Mouse (Mus musculus) midbrain, embryonic 13.5 days (tissue): ENCODE data around the gene Exosc3. TPM values are rescaled to one million over a fixed set of nuclear protein-coding genes. Genes with fewer than 3 reads are reported as not detected.

Source experiments
- ATAC-seq: fragments of 200-750 bp; cut with Nextera tagmentation; 2 replicates; pipeline ENCODE4 v1.8.0; 2017; ENCODE audit warnings: mild to moderate bottlenecking, moderate TSS enrichment, moderate library complexity
- H3K27ac ChIP-seq: fragments of 300-500 bp; sonication (generic); 2 replicates; pipeline ENCODE4 v1.5.1; 2015; ENCODE audit warnings: inconsistent platforms, mild to moderate bottlenecking, moderate library complexity
- H3K27me3 ChIP-seq: fragments of 300-500 bp; sonication (generic); 2 replicates; pipeline ENCODE4 v1.6.1; 2015; ENCODE audit warnings: mild to moderate bottlenecking, inconsistent platforms
- H3K36me3 ChIP-seq: fragments of 300-500 bp; sonication (generic); 2 replicates; pipeline ENCODE4 v1.6.1; 2015; ENCODE audit warnings: mild to moderate bottlenecking, inconsistent platforms
- H3K4me1 ChIP-seq: fragments of 300-500 bp; sonication (generic); replicated peaks from 2 replicates; pipeline ENCODE4 v1.6.1; 2015; ENCODE audit warnings: inconsistent platforms
- H3K4me2 ChIP-seq: fragments of 300-500 bp; sonication (generic); replicated peaks from 2 replicates; pipeline ENCODE4 v1.6.1; 2015; ENCODE audit warnings: moderate library complexity, mild to moderate bottlenecking, inconsistent platforms
- H3K4me3 ChIP-seq: fragments of 300-500 bp; sonication (generic); replicated peaks from 2 replicates; pipeline ENCODE4 v1.5.1; 2015; ENCODE audit warnings: mild to moderate bottlenecking, inconsistent platforms
- H3K9ac ChIP-seq: fragments of 300-500 bp; sonication (generic); replicated peaks from 2 replicates; pipeline ENCODE4 v1.6.1; 2015; ENCODE audit warnings: mild to moderate bottlenecking, inconsistent platforms
- H3K9me3 ChIP-seq: fragments of 300-500 bp; sonication (generic); 2 replicates; pipeline ENCODE4 v1.6.1; 2016; ENCODE audit warnings: mild to moderate bottlenecking, inconsistent platforms
- WGBS: fragments of 180-500 bp; shearing (Covaris S2); methylation state at CpG from one replicate; pipeline ENCODE4 v1.1.7; 2015; 5-methylcytosine and 5-hydroxymethylcytosine counted together
- polyA plus RNA-seq: library from polyadenylated mRNA; unstranded; fragments of >200 nt; fragmentation: Nextera tagmentation; extraction: Ambion mirVana; gene quantifications from 2 replicates; pipeline ENCODE4 v1.2.1, GENCODE M21; 2015

The Exosc3 gene
- polyA plus RNA-seq, 1 experiment from 2014 or later = 55.0 TPM

DNA sequence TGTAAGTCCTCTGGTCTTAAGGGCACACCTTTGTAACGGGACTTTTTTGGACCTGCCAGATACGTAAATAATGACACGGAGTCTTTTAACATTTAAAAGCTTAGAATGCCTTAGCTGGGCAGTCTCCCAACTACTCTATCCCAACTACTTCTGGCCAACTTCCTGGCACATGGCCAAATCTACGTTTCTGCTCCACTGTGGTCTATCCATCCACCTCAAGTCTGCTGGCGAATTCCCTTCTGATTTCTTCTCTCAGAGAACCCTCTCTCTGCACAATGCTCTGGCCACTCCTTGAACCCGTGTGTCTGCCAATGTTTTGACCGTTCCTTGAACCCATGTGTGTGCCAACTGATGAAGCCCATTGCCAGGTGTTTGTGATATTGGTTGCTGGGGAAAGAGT is 11.4 kb downstream of the Exosc3 start:
- Histone ChIP-seq H3K27me3 (peaks cover 8% of the 10 kb centered on the region; the same call in 1 of the 2 replicates), H3K4me3 (no peak overlapping the region), H3K27ac (no peak overlapping the region), H3K4me2 (no peak overlapping the region), H3K9me3 (no peaks in the 10 kb centered on the region), H3K4me1 (no peaks in the 10 kb centered on the region), H3K36me3 (no peaks in the 10 kb centered on the region), H3K9ac (no peak overlapping the region)
- ATAC-seq = no peak
- 91% methylated on average over 7 of the region's 7 CpGs for WGBS

DNA sequence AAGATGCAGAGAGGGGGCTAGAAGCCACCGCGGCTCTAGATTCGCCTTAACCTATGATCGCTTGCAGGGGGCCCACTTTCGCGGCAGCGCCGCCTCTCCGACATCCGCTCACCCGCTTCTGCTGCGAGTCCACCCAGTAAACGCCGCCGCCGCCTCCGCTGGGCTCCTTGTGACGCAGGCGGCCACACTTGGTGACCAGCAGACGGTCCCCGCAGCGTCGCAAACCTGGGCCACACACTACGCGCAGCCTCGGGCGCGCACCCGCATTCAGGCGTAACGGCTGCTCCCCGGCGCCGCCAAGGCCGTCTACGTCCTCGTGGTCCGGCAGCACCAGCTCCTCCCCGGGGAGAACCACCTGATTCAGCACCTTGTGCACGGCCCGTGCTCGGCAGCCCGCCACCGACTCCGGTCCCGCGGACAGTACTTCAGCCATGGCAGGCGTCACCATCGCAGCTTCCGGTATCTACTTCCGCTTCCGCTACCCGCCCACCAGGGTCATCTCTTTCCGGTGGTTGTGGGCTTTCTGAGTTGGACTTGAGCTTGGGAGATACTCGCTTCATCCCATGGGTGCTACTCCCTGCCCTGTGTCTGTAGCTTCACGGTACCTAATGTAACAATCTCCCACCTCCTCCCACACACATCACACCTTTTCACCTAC is 22.2 kb downstream of the Exosc3 start:
- ATAC-seq = peak; percentile 95

DNA sequence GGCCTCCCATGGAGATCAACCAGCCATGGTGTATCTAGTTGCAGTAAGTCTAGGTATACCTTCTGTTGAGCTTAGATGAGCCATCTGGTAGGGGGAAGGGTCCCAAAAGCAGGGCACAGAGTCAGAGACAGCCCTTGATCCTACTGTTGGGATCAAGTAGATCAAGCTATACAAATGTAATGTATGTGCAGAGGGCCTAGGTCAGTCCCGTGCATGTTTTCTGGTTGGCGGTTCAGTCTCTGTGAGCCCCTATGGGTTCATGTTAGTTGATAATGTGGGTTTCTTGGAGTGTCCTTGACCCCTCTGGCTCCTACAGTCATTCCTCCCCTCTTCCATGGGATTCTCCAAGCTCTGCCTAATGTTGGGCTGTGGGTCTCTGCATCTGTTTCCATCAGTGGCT is 31.5 kb downstream of the Exosc3 start:
- WGBS = 98% methylated on average over 2 of the region's 2 CpGs
- Histone ChIP-seq H3K4me3 (no peak overlapping the region), H3K27me3 (no peaks in the 10 kb centered on the region), H3K9me3 (no peaks in the 10 kb centered on the region), H3K36me3 (peaks cover 68% of the 10 kb centered on the region), H3K27ac (no peak overlapping the region), H3K9ac (no peak overlapping the region), H3K4me2 (no peak overlapping the region), H3K4me1 (no peaks in the 10 kb centered on the region)
- no peak for ATAC-seq

More for the DNA sequence above, 22.2 kb downstream of the Exosc3 start:
- H3K27me3 ChIP-seq = peaks cover 30% of the 10 kb centered on the region
- peak overlapping the region; percentile 98 for H3K4me3 ChIP-seq
- peak overlapping the region; percentile 88 for H3K27ac ChIP-seq
- H3K4me1 ChIP-seq = peaks cover 18% of the 10 kb centered on the region
- peaks cover 28% of the 10 kb centered on the region for H3K36me3 ChIP-seq
- no peaks in the 10 kb centered on the region for H3K9me3 ChIP-seq
- WGBS = under 1% methylated on average over 56 of the region's 56 CpGs
- peak overlapping the region; percentile 94 for H3K9ac ChIP-seq
- peak overlapping the region; percentile 80 for H3K4me2 ChIP-seq

DNA sequence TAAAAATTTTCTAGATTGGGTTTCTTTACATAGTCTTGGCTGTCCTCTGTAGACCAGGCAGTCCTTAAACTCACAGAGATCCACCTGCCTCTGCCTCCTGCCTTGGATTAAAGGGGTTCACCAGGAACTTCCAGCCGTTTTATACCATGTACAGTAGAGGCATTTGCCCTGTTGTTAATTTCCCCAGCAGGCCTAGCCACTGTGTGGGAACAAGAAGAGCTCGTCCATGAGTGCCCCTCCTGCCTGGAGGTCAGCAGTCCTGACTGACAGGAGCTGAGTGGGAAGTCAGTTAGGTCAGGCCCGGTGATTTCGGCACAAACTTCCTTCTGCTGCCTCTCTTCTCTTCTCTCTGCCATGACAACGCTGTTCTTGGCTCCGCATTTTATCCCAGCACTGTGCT is 33.9 kb downstream of the Exosc3 start:
- no peaks in the 10 kb centered on the region for H3K27me3 ChIP-seq
- ATAC-seq = no peak
- no peaks in the 10 kb centered on the region for H3K9me3 ChIP-seq
- H3K27ac ChIP-seq = no peak overlapping the region
- H3K36me3 ChIP-seq = peaks cover 73% of the 10 kb centered on the region
- H3K9ac ChIP-seq = no peak overlapping the region
- WGBS = 93% methylated on average over 6 of the region's 6 CpGs
- no peak overlapping the region for H3K4me2 ChIP-seq
- no peak overlapping the region for H3K4me3 ChIP-seq
- no peaks in the 10 kb centered on the region for H3K4me1 ChIP-seq

DNA sequence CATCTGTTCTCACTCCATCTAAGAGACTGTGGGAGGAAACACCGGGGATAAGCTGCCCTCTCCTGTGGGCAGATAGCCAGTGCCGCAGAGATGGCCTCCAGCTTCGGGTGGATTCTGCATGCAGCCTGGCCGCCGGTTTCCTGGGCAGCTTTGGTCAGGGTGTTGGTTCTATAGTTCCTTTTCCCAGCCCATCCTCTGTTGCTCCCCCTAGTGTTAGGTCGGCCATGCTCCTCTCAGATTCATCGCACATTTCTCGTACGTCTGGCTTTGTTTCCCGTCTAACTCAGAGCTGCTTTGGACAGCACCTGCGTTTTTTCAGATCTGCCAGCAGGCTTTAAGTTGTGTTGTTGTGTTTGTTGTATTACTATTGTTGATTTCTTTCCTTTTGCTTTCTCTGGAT is 34.5 kb downstream of the Exosc3 start:
- no peak overlapping the region for H3K9ac ChIP-seq
- H3K4me2 ChIP-seq = no peak overlapping the region
- no peaks in the 10 kb centered on the region for H3K4me1 ChIP-seq
- H3K9me3 ChIP-seq = no peaks in the 10 kb centered on the region
- no peak overlapping the region for H3K27ac ChIP-seq
- WGBS = 33% methylated on average over 11 of the region's 11 CpGs
- ATAC-seq = no peak
- H3K27me3 ChIP-seq = no peaks in the 10 kb centered on the region
- H3K36me3 ChIP-seq = peaks cover 75% of the 10 kb centered on the region
- no peak overlapping the region for H3K4me3 ChIP-seq

DNA sequence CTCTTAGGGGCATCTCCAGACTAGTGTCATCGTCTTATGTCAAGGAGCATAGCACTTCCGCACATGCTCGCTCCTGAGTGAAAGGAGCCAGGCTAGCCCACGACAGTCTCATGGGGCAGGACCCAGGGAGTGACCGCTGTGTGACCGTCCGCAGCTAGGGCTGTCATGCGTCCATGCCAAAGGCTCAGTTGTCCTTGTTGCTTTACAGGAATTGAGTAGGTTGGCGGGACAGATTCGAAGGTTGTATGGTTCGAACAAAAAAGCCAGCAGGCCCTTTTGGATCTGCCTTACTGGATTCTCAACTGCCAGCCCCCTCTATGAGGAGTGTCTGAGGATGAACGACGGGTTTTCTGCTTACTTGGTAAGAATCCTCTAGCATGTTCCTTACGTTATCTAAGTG is 37.0 kb downstream of the Exosc3 start:
- 96% methylated on average over 14 of the region's 14 CpGs for WGBS
- no peak for ATAC-seq
- H3K27ac ChIP-seq = no peak overlapping the region
- peaks cover 80% of the 10 kb centered on the region for H3K36me3 ChIP-seq
- H3K4me3 ChIP-seq = no peak overlapping the region
- no peak overlapping the region for H3K4me2 ChIP-seq
- no peaks in the 10 kb centered on the region for H3K4me1 ChIP-seq
- H3K9ac ChIP-seq = no peak overlapping the region
- no peaks in the 10 kb centered on the region for H3K27me3 ChIP-seq
- H3K9me3 ChIP-seq = no peaks in the 10 kb centered on the region

DNA sequence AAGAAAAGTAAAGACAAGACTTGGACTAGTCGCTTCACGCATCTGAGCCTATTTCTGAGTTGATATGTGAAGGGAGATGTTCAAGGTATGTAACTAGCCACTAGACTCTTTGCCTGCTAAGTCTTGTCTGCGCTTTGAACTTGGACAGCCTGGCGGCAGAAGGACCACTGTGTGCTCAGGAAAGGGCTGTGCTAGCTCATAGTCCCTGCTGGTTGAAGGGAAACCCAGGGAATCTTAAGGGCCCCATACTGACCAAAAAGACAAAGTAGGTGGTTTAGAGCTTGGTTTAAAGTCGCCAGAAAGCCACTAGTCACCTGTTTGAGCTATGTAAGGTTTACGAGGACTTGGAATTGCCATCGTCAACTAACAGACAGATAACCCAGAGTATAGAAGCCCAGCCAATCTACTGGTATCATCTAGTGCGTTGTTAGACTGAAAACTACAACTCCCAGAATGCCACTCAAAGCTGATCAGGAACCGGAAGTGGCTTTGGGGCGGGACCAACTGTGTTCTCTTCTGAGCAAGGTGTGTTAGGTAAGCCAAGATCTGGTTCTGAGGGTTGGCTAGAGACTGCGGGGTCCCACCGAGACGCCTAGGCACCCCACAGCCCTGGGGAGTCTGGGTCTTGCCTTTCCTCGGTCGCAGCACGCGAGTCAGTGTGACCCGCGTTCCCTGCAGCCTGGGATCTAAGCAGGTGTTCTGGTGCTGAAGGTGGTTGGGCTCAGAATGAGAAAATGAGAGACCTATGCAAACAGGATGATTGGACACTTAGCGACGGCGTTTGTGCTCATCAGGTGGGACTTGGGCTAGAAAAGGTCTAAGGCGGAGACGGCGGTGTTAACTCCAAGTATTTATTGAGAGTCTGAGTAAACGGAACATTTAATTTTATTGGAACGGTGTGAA is 45.6 kb downstream of the Exosc3 start, which contains the start of gene Trmt10b:
Gene Trmt10b, plus strand, starts transcription at position 466 of the 903 bp plus-strand sequence.
- peaks cover 14% of the 10 kb centered on the region for H3K4me1 ChIP-seq
- WGBS = 21% methylated on average over 27 of the region's 27 CpGs
- peak within 1 kb of the TSS; percentile 82 for H3K9ac ChIP-seq
- no peak within 1 kb of the TSS for H3K27ac ChIP-seq
- peak; percentile 94 for ATAC-seq
- H3K9me3 ChIP-seq = no peaks in the 10 kb centered on the region
- peaks cover 19% of the 10 kb centered on the region for H3K36me3 ChIP-seq
- peak within 1 kb of the TSS; percentile 74 for H3K4me3 ChIP-seq
- H3K27me3 ChIP-seq = no peaks in the 10 kb centered on the region
- H3K4me2 ChIP-seq = peak within 1 kb of the TSS; percentile 76

DNA sequence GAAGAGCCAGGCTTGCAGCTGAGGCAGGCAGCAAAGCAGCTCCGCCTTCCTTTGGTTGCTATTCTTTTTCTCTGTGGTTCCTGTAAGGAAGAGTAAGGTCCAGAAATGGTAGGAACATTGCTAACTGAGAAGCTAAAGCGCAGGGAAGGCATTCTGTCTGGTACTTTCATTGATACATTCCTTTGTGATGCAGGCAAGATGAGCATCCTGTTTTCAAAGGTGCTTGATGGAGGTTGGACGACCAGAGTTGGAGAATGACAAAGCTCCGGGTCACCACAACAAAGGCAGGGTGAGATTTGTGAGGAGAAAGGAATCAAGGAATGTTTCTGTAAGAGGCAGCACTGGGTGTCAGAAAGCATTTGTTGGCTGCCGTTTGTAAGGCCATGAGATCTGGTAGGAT is 54.6 kb downstream of the Exosc3 start:
- Histone ChIP-seq H3K4me1 (no peaks in the 10 kb centered on the region), H3K36me3 (no peaks in the 10 kb centered on the region), H3K9me3 (no peaks in the 10 kb centered on the region), H3K9ac (no peak overlapping the region), H3K27me3 (no peaks in the 10 kb centered on the region), H3K27ac (no peak overlapping the region), H3K4me2 (no peak overlapping the region), H3K4me3 (no peak overlapping the region)
- WGBS = 67% methylated on average over 5 of the region's 5 CpGs
- ATAC-seq = no peak

DNA sequence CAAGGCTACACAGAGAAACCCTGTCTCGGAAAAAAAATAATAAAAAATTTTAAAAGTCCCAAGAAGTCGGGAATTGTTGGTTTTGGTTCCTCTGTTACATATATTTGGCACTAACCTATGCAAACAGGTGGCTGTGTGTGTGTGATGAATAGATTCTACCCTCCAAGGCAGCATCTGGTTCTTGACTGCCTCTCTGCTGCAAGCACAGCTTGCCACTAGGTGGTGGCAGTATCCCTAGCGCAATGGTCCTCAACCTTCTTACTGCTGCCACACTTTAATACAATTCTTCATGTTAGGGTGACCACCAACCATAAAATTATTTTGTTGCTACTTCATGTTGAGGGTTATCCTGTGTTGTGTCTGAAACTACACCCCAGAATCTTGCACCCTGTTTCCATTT is 56.2 kb downstream of the Exosc3 start:
- H3K9me3 ChIP-seq = no peaks in the 10 kb centered on the region
- ATAC-seq = no peak
- 55% methylated on average over 3 of the region's 3 CpGs for WGBS

DNA sequence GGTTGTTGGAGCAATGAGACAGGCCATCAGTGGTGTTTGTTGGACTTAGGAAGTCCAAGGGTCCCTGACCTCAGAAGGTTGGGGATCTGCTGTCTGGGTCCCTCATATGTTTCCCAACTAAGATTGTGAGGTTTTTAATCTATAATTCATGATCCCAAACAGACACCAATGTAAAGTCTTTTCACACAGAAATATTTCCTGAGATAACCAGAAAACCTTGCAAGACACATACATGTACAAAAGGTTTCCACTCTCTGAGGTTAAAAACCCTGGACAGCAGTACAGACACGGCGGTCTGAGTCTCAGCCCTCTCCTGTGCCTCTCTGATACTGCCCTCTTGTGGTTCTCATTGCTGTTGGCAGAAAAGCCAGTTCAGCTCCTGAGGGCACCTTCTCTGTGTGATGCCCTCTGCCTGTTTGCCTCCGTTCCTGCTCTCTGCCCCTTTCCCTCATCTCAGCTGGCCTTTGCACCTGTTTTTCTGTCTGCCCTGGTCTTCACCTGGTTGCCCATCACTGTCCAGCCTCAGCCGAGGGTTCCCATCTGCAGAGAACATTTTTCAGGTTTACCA is 62.5 kb downstream of the Exosc3 start:
- no peak overlapping the region for H3K4me2 ChIP-seq
- H3K27ac ChIP-seq = no peak overlapping the region
- H3K9me3 ChIP-seq = no peaks in the 10 kb centered on the region
- 21% methylated on average over 4 of the region's 4 CpGs for WGBS
- H3K9ac ChIP-seq = no peak overlapping the region
- no peaks in the 10 kb centered on the region for H3K27me3 ChIP-seq
- no peaks in the 10 kb centered on the region for H3K4me1 ChIP-seq
- ATAC-seq = 0 out of 2 replicates have a peak, but pooled peaks have one; percentile 63
- no peak overlapping the region for H3K4me3 ChIP-seq
- no peaks in the 10 kb centered on the region for H3K36me3 ChIP-seq

More for the DNA sequence above, 56.2 kb downstream of the Exosc3 start:
- no peaks in the 10 kb centered on the region for H3K27me3 ChIP-seq
- H3K9ac ChIP-seq = no peak overlapping the region
- H3K27ac ChIP-seq = no peak overlapping the region
- H3K4me2 ChIP-seq = no peak overlapping the region
- H3K4me1 ChIP-seq = no peaks in the 10 kb centered on the region
- no peaks in the 10 kb centered on the region for H3K36me3 ChIP-seq
- no peak overlapping the region for H3K4me3 ChIP-seq

DNA sequence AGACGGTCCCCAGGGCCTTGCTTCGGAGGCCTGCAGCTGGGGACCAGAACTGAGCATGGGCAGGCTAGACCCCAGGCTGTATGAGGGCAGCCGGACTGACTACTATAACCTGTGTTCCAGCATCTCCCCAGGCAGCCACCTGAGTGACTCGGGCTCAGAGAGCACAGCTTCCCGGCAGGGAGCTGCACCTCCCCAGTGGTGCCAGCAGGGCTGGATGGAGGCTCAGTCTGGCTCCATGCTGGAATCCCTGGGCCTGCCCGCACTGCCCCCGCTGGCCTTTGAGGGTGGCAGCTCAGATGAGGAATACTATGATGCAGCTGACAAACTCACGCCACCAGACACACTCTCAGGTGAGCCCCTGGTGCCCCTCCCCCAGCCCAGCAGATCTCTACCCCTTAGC is 63.2 kb downstream of the Exosc3 start:
- Histone ChIP-seq H3K9me3 (no peaks in the 10 kb centered on the region), H3K36me3 (no peaks in the 10 kb centered on the region), H3K4me2 (no peak overlapping the region), H3K27me3 (no peaks in the 10 kb centered on the region), H3K27ac (no peak overlapping the region), H3K4me1 (no peaks in the 10 kb centered on the region), H3K9ac (no peak overlapping the region), H3K4me3 (no peak overlapping the region)
- WGBS = 58% methylated on average over 8 of the region's 8 CpGs
- peak; percentile 43; the same call in 1 of the 2 replicates for ATAC-seq

DNA sequence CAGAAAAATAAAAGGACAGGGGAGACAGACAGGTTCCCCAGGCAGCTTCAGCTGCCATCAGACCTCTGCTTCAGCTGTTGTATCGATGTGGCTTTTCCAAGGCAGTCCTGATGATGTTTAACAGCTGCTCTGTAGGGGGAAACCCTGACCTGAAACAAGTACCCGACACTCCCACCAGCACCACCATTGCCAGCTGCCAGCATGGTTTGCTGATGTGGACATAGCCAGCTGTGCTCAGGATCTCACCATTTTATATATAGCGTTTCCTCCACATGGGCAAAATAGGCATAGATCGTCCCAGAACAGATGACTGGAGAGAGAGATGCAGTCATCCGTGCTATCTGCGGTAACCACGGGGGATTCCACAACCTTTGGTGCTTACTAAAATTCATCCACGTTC is 66.8 kb downstream of the Exosc3 start:
- WGBS = 83% methylated on average over 8 of the region's 8 CpGs
- Histone ChIP-seq H3K27me3 (no peaks in the 10 kb centered on the region), H3K36me3 (no peaks in the 10 kb centered on the region), H3K4me3 (no peak overlapping the region), H3K9ac (no peak overlapping the region), H3K9me3 (no peaks in the 10 kb centered on the region), H3K4me2 (no peak overlapping the region), H3K4me1 (peaks cover 6% of the 10 kb centered on the region; the same call in 1 of the 2 replicates), H3K27ac (no peak overlapping the region)
- ATAC-seq = no peak
